Mouse (Mus musculus): ENCODE measurements around the gene Rps6kb1. TPM values are rescaled to one million over a fixed set of nuclear protein-coding genes. Genes with fewer than 3 reads are reported as not detected.

Gene Rps6kb1
- total and polyA plus RNA-seq, 3 experiments, result 45.2 to 110 (median 76.9) TPM

- dilution Hi-C loops (cut with MboI; ENCODE audit: extremely low pct_ligation_motif_present, extremely low pct_unique_long_range_greater_than_20kb, low sequenced_read_pairs), result no loop called here
- peaks cover 65 to 93% of the 10 kb centered on the region in 2 experiments for H3K36me3 ChIP-seq (replicated peaks in 1 of 2; ENCODE audit: control insufficient read depth in 1 of 2, insufficient read depth in 1 of 2, low read length in 1 of 2)
- in situ Hi-C loops (cut with MboI; ENCODE audit: low pct_ligation_motif_present, low pct_unique_long_range_greater_than_20kb, low sequenced_read_pairs), result no loop called here
These were observed 36.6 kb downstream of the Rps6kb1 start for GRCm38 (mm10) chr11:86507991-86508390.

GRCm38 (mm10) chr11:86507334-86507733 is 37.3 kb downstream of the Rps6kb1 start:
- in situ Hi-C loops (cut with MboI; ENCODE audit: low pct_ligation_motif_present, low pct_unique_long_range_greater_than_20kb, low sequenced_read_pairs), result no loop called here
- H3K27me3 ChIP-seq (replicated peaks), result no peaks in the 10 kb centered on the region
- no peaks in the 10 kb centered on the region for H3K9me3 ChIP-seq (replicated peaks; ENCODE audit: low read length)
- no peak overlapping the region for H3K27ac ChIP-seq (ENCODE audit: insufficient read depth, low read depth)
- TF ChIP-seq NRF1 (IDR thresholded peaks at IDR 0.05; ENCODE audit: low read depth, low read length) (no peak), JUN (IDR thresholded peaks at IDR 0.05; ENCODE audit: insufficient read depth, low read depth, low read length) (no peak), TCF12 (IDR thresholded peaks at IDR 0.05; ENCODE audit: low read depth, low read length) (no peak), MAX (IDR thresholded peaks at IDR 0.05; ENCODE audit: low read length) (no peak), POLR2A (IDR thresholded peaks at IDR 0.05; ENCODE audit: low read depth, low read length) (no peak), HCFC1 (IDR thresholded peaks at IDR 0.05; ENCODE audit: low read depth, low read length) (no peak), NELFE (IDR thresholded peaks at IDR 0.05; ENCODE audit: low read depth, low read length) (no peak), CHD1 (IDR thresholded peaks at IDR 0.05; ENCODE audit: low read depth, low read length) (no peak), ZMIZ1 (IDR thresholded peaks at IDR 0.05; ENCODE audit: low read depth, low read length) (no peak), SIN3A (IDR thresholded peaks at IDR 0.05; ENCODE audit: low read length) (no peak), ZNF384 (IDR thresholded peaks at IDR 0.05; ENCODE audit: low read depth, low read length) (no peak), JUND (conservative IDR thresholded peaks at IDR 0.05; ENCODE audit: low read depth, low read length) (no peak), MYC (IDR thresholded peaks at IDR 0.05; ENCODE audit: low read depth, low read length) (no peak), GABPA (IDR thresholded peaks at IDR 0.05; ENCODE audit: insufficient replicate concordance, low read depth, low read length) (no peak), EP300 (IDR thresholded peaks at IDR 0.05; ENCODE audit: low read length) (no peak), SMC3 (IDR thresholded peaks at IDR 0.05; ENCODE audit: low read depth, low read length) (no peak)
- H3K36me3 ChIP-seq (replicated peaks in 1 of 2; ENCODE audit: control insufficient read depth in 1 of 2, insufficient read depth in 1 of 2, low read length in 1 of 2), result peaks cover 66 to 93% of the 10 kb centered on the region in 2 experiments
- no peak overlapping the region for H3K4me2 ChIP-seq (ENCODE audit: insufficient read depth, low read depth, poor library complexity, severe bottlenecking)
- no peaks in the 10 kb centered on the region for H3K79me2 ChIP-seq (replicated peaks; ENCODE audit: control insufficient read depth, extremely low read depth, insufficient read depth, poor library complexity, severe bottlenecking)
- H3K4me1 ChIP-seq (ENCODE audit: control insufficient read depth in 1 of 2, insufficient read depth in 2 of 2), result no peaks in the 10 kb centered on the region
- no peak overlapping the region for H3K4me3 ChIP-seq (replicated peaks in 1 of 3; ENCODE audit: low read depth in 2 of 3, low read length in 2 of 3, poor library complexity in 1 of 3)
- no peak overlapping the region for H3K9ac ChIP-seq (ENCODE audit: insufficient read depth, low read depth)
- dilution Hi-C loops (cut with MboI; ENCODE audit: extremely low pct_ligation_motif_present, extremely low pct_unique_long_range_greater_than_20kb, low sequenced_read_pairs), result no loop called here
- DNase-seq (ENCODE audit: extremely low read depth), result no peak

More at GRCm38 (mm10) chr11:86507991-86508390, 36.6 kb downstream of the Rps6kb1 start:
- H3K27me3 ChIP-seq (replicated peaks), result no peaks in the 10 kb centered on the region
- TF ChIP-seq TCF12 (IDR thresholded peaks at IDR 0.05; ENCODE audit: low read depth, low read length) (no peak), ZC3H11A (IDR thresholded peaks at IDR 0.05; ENCODE audit: low read depth, low read length) (no peak), UBTF (IDR thresholded peaks at IDR 0.05; ENCODE audit: low read depth, low read length) (no peak), SMC3 (IDR thresholded peaks at IDR 0.05; ENCODE audit: low read depth, low read length) (no peak), PAX5 (IDR thresholded peaks at IDR 0.05; ENCODE audit: low read length) (no peak), ZNF384 (IDR thresholded peaks at IDR 0.05; ENCODE audit: low read depth, low read length) (no peak), ZMIZ1 (IDR thresholded peaks at IDR 0.05; ENCODE audit: low read depth, low read length) (no peak), MXI1 (IDR thresholded peaks at IDR 0.05; ENCODE audit: low read depth, low read length) (no peak), ETS1 (conservative IDR thresholded peaks at IDR 0.05; ENCODE audit: low read depth, low read length) (no peak)
- H3K27ac ChIP-seq (ENCODE audit: insufficient read depth, low read depth), result no peak overlapping the region
- no peaks in the 10 kb centered on the region for H3K9me3 ChIP-seq (replicated peaks; ENCODE audit: low read length)
- no peak overlapping the region for H3K4me3 ChIP-seq (replicated peaks in 1 of 3; ENCODE audit: low read depth in 2 of 3, low read length in 2 of 3, poor library complexity in 1 of 3)
- DNase-seq (ENCODE audit: extremely low read depth), result no peak
- no peak overlapping the region for H3K9ac ChIP-seq (ENCODE audit: insufficient read depth, low read depth)
- H3K79me2 ChIP-seq (replicated peaks; ENCODE audit: control insufficient read depth, extremely low read depth, insufficient read depth, poor library complexity, severe bottlenecking), result no peaks in the 10 kb centered on the region
- no peaks in the 10 kb centered on the region for H3K4me1 ChIP-seq (ENCODE audit: control insufficient read depth in 1 of 2, insufficient read depth in 2 of 2)
- no peak overlapping the region for H3K4me2 ChIP-seq (ENCODE audit: insufficient read depth, low read depth, poor library complexity, severe bottlenecking)
